Mouse (Mus musculus) urinary bladder, adult 18-20 months (tissue): ENCODE measurements around the gene Ppp1r12b.

Experiments used
- DNase-seq, 2 experiments: peaks; one replicate each; pipeline ENCODE4 v3.0.0; 2022; ENCODE audit warnings: low spot score in 2 of 2, mixed read lengths in 2 of 2

Ppp1r12b gene

DNA sequence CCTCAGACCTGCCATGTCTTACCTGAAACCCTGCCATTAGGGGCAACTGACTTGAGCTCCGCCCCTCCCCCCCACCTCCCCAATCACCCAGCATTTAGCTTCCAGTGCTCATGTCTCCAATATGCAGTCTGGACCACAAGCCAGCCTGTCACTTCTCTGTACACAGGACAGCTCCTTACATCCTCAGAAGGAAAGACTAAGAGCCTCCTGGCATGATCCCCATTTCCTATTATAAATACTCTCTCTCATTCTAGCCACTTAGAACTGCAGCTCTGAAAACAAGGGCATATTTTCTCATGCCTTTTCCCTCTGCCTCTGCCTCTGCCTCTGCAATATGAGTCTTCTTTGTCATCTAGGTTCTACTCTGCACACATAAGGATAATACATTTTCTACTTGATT is 159.7 kb downstream of the Ppp1r12b start:
- DNase-seq: no peak

DNA sequence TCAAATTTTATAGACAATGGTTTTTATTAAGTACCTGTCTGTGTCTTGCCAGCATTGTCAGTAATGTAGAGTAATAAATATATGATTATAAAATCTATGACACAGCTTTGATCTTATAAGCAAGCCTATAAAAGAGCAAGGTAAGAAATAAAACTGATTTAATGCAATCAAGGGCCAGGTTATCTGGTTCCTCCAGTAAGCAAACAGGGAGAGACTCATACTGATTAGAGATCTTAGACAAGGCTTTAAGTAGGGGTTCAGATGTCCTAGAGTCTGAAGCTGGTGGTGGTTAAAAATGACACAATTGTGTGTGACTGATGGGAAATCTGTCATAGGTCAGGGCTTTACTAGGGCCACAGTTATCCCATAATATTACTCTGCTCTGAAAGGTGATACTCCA is 164.3 kb downstream of the Ppp1r12b start:
- no peak for DNase-seq

DNA sequence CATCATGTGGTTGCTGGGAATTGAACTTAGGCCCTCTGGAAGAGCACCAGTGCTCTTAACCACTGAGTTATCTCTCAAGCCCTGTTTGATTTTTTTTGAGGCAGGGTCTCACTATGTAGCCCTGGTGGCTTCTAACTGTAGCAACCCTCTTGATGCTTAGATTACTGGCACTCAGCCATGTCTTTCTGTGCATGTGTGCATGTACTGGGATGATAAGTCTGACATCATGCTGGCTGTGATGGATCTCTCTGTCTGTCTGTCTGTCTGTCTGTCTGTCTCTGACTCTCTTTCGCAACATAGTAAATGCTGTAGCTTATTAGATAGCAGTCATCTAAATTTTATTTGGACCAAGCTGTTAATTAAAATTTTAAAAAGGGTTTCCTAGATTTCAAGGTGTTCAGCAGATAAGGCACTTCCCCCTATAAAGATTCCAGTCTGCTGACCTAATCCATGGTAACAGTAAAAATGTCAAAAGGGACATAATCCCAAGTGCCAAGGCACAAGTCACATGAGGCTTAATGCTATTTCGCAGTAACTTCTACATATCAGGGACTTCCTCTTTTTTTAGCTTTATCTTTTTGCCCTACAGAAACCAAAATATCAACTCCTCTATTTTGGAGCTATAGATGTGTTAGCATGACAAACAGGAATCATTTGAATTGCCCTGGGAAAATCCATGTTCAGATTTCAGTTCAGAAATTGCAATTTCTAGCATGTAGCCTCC is 164.9 kb downstream of the Ppp1r12b start:
- no peak for DNase-seq

DNA sequence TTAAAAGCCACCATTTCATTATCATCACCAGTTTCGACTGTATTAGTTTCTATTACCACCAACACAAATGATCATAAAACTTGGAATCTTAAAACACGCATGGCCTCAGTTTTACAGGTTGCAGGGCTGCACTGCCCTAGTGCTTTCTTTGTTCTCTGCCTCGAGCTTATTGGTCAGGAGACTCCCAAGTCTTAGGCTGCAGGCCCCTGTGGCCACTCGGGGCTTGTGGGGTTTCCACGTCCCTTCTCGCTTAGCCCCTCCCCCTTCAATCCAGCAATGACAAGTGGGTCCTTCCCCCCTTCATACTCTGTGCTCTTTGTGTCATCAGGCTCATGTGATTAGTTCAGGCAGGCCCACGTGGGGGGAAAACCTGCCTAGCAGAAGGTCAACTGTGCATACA is 167.6 kb downstream of the Ppp1r12b start:
- DNase-seq: no peak

DNA sequence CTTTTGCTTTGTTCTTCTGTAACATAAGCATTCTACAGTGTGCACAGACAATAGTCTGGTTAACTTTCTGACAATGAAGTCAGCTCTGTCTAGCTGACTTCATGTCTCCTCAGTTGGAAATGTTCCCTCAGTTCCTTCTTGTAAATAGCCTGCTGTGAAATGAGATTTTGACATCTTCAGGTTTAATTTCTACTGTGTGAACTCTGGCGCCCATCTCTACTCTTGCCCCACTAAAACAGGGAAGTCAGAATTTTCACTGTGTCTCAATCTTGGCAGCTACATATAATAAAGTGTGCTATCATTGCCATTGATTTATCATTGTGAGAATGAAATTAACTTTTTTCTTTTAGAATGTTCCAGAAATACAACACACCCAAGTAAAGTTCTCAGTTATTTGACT is 170.8 kb downstream of the Ppp1r12b start:
- DNase-seq: no peak

DNA sequence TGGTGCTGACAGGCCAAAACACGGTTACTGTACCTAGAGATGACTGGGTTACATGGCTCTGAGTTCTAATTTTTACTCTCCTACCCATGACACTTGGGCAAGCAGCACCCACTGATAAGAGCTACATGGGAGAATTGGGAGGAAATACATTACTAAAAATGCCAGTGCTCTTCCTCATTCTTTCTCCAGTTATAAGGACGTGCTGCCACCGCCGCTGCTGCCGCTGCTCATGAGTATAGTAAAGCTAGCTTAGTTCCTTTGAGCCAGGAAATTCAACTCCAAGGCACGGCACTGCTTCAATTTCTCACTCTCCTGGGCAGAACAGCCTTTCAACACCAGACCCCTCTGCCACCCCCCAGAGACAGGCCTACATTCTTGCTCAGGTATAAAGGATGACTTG is 171.3 kb downstream of the Ppp1r12b start:
- no peak for DNase-seq

DNA sequence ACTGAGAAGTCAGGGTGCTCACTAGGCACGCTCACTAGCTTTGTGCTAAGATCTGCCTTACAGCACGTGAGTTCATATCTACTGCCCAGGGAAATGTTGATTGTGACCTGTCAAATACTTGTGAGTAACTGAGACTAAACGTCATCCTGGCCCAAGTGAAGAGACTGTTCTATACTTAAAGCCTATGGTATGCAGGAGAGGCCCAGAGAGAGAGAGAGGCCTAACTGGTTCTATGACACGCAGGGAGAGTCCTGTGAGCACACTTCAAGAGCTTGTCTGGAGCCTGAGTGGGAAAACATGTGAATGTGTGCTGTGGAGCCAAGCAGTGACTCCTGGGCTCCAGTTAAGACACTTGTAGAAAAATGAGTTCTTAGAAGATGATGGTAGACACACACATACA is 171.8 kb downstream of the Ppp1r12b start:
- no peak for DNase-seq

DNA sequence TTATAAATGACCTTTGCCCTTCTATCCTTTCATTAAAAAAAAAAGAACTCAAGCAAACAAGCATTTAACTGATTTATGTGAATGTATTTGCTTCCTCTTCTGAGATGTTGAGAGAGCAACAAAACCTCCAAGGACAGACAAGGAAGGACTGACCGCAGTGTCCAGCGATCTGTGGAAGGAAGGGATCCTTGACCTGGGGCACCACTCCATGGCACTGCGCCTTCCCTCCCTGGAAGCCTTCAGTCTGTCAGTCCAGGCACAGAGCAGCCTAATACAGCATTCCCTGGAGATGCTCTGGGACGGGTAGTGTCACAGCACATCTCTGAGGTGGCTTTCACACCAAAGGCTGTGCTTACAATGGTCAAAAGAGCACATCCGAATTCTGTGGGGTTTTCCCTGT is 172.9 kb downstream of the Ppp1r12b start:
- no peak for DNase-seq

DNA sequence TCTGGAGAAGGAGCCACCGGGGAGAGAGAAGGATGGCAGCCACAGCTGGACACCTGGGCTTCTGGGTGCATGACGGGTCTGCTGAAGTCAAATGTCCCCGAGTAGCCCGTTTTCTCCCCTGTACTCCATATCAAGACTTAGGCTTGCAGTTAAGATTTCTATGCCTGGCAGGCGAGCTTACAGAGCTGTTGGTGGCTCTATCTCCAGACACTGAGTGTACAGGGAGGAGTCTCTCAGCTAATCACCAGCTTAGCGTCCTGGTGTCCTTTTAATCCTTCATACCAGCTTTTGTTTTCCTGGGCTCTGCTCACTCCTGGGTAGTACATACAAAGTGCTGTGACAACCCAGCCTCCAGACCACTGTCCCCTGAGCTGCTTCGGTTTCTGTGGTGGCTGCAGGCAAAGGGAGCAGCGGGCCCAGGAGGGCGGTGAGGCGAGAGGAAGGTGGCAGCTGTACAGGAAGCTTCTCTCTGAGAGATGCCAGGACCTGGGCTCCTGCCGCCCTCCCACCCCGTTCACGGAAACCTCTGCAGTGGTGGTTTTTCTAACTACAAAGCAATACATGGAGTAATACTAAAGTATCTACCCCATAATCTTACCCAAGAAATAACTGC is 177.7 kb downstream of the Ppp1r12b start:
- no peak for DNase-seq

DNA sequence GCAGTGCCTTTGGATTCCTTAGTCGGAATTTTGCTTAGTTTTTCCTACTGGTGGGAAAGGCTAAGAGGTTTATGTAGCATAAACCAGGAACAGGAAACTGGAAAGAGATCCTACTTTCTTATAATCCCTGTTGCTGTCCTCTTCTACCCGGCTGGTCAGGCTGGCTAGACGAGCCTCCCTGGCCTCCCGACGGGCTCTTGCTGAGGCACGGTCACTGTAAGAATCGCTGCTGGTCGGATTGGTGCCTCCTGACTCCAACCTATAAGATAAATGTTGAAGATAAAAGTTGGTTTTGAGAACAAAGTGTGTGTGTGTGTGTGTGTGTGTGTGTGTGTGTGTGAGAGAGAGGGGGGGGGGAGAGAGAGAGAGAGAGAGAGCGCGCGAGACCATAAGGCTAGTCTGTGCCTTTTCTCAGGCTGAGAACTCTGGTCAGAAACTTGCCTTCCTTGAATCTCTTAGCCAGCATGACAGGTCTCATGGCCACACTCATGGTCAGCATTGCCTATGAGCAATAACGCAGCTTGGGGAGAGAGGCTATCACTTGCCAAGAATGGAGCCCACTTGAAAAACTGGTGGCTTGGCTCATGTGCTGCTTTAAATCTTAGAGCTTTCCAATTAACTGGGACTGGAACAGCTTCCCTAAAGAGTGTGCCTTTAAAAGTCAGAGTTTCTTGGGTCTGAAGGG is 178.4 kb downstream of the Ppp1r12b start:
- DNase-seq: no peak

DNA sequence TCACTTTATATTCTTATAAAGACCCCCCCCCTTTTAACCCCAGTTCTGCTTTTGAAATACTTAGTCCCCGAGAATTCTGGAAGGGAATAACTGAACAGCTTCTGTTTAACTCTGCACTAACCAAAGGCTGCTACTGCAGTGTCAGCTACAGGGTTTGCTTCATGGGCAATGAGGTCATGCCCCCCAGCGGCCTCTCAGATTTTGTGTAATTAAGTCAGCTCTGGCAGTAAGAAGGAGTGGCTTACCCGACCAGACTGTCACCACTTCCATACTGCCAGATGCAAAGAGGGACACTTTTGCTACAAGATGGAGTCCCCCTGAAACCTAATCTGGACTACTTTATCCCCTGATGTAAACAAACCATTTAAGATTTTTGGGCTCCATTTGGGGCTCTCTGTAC is 180.1 kb downstream of the Ppp1r12b start:
- DNase-seq: no peak

DNA sequence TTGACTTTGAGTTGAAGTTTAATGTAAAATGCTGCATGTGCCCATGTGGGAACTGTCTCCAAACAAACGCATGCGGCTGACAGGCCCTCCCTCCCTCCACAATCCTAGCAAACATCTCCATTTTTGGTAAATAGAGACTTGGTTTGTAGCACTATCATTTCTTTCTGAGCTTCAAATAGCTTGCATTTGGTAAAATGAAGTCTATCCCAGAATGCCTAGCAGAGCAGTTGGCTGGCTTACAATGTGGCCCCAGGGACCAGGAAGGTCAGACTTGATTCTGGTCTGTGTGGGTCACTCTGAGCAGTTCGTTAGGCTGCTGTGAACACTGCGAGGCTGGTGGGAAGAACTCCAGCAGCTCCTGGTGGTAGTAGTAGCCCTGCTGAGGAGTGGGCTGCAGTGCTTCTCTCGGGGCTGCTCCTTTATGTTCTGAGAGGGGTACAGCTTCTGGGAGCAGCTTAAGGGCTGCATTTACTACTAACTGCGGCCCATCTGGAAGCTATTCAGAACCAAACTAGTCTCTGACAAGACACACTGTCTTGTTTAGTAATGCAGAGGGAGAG is 180.9 kb downstream of the Ppp1r12b start:
- DNase-seq: no peak

DNA sequence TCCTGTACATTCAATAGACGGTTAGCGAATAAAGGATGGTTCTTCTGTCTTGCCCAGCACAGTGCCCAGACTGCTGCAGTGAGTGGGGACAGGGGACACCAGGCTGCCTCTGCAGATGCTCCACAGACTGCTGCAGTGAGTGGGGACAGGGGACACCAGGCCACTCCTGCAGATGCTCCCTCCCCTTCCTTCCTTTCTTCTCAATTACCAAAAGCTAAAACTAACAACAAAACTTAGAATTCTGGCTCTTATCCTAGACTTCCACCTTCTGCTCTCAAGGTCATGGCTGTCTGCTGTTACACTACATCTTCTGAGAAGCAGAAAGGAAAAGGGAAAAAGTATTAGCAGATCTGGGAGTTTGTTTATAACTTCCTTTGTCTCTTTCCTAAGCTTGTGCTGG is 181.5 kb downstream of the Ppp1r12b start:
- no peak for DNase-seq

DNA sequence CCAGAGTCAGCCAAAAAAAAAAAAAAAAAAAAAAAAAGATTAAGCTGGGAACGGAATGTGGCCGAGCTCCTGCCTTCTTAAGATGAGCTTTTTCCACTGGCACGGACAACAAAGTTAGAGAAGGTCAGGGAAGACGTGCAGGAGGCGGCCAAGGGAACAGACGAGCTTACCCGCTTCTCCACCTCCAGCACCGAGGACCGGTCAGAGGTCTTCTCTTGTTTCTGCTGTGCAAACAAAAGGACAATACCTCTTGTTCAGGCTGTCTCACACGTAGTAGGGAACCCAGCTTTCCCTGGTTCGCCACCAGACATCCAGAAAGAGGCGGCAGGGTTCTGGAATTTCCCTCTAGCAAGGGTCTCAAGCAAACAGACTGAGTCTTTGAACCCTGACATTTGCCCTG is 182.5 kb downstream of the Ppp1r12b start:
- no peak for DNase-seq

DNA sequence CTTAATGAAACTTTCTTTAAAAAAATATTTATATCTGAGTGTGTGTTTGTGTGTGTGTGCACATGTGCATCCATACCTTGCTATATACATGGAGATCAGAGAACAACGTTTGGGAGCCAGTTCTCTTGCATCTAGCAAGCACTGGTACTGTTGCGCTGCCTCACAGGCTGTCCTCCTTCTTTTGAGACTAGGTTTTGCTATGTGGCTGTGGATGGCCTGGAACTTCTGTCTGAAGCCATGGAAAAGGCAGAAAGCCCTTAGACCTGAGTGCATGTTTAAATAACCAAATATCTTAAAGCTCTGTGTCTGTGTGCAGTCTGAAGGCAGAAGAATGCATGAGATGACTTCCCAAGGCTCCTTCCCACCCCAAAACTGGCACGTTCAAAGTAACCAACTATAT is 182.9 kb downstream of the Ppp1r12b start:
- no peak for DNase-seq

DNA sequence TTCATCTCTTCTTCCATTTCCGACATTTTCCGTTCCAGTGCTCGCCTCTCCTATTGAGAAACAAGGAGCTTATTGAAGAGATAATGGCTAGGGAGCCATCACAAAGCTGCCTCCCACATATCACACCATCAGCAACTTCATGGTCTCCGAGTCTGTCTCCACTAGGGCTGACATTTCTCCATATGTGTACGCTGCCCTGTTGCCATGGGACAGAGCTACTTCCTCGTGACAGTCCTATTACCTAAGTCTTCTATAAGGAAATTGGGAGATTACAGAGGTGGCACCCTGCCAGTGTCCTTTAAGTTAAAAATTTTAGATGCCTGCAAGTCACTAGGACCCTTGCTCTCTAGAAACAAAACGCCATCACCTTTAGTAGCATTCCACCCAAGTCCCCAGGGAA is 183.7 kb downstream of the Ppp1r12b start:
- DNase-seq: no peak

DNA sequence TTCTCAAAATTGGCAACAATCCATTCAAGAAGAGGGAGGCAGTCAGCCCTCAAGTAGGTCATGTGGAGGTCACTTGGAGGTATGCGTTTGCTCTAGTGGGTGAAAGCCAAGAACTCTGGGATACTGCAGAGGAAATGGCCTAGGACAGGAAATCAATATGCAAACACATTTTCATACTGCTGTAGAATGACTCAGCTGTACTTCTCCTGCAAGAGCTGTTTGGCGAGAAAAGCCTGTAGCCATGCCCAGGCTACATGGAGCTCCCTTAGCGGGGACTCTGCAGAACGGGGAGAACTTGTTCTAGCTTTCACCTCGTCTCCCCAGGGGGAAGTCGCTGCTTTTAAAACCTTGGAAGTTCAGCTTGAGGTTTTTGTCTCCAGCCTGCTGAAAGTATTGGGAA is 184.4 kb downstream of the Ppp1r12b start:
- DNase-seq: peak in 1 of 2 experiments; percentile 83

DNA sequence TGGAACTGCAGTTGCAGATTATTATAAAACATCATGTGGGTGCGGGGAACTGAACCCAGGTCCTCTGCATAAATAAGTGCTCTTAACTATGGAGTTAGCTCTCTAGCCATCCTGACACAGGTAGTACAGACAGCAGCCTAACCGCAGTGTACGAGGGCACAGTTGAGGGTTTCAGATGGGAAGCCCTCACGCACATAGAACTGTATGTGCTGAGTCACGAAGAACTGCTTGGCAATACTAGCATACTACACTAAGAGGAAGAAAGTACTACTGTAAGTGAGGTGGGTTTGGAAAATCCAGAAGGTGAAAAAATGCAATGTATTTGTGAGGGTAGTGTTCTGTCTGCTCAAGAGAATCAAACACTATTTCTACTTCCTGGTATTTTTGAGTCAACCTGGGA is 185.4 kb downstream of the Ppp1r12b start:
- no peak for DNase-seq

DNA sequence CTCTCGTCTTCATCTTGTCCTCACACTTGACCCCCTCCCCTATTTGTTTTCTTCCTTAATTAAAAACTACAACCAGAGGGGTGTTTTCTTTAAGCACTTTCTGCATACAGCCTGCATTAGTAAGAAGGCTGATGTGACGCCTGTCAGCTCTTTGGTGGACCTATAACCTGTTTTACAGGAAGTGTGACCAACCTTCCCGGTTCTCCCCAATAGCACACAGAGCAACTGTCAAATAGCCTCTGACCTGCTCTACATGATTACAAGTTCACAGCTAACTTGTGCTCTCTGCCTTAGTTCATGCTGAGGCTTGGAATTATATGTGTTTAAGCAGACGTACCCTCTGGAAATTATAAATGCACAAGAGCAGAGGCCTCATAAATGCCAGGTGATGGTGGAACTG is 189.3 kb downstream of the Ppp1r12b start:
- no peak for DNase-seq

DNA sequence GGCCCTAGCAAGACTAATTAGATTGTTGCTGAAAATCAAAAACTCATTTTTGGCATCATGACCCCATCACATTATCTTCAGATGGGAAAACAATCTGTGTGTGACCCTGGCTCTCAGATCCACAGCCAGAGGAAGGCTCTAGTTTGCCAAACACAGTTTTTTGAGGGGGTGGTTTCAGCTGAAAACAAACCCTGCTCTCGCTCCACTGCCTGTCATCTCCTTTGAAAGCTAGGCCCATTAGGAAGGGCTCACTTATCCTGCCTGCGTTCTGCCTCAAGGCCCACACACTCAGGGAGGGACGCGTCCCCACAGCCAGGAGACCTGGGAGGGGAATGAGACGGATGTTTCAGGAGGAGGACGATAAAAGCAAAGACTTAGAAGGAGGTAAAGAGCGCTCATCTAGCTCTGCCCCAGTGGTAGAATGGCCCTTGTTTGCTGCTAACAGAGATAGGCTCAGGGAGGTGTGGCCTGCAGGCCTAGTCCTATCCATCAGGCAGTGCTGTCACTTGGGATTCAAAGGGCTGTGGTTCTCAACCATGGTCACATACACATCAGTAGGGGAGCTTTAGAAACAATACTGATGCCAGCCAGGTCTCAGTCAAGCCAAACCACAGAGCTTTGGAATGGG is 190.8 kb downstream of the Ppp1r12b start:
- no peak for DNase-seq

DNA sequence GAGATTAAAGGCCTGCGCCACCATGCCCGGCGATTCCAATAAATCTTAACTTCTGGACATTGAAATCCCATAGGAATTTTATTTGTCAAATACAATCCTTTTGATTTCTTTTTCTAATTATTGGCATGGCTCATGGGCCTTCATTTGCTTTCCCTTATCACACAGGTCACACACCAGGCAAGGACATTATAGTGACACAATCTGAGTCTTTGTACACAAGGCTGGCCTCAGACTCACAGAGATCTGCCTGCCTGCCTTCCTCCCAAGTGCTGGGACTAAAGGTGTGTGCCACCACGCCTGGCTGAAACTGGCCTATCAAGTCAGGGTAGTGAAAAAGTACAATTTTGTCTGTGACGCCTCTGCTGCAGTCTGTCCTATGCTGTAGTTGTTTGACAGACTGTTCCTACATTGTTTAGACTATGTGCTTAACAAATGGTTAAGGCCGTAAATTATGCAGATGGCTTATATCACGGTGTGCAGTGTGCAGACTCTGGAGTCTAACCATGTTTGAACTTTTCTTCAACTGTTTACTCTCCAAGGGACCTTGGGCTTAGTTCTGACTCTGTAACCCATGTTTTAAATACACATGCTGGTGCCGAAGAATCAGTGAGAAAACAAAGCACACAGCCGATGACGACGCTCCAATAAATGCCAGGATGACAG is 191.8 kb downstream of the Ppp1r12b start:
- DNase-seq: no peak

DNA sequence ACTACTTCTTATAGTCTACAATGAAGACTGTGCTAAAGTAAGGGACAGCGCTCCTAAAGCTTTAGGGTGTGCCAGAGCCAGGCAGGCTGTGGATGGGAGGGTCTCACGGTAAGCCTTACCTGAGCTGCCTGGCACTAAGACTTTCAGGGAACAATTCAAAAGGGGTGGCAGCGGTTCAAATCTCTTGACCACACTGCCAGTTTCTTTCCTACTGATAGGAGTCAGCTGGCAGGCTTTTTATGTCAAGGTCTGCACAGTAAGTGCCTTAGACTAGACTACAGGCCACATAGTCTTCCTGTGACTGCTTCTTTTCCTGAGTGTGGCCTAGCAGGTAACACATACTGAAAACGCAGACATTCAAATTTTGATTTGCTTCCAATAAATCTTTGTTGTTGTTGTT is 192.5 kb downstream of the Ppp1r12b start:
- no peak for DNase-seq
